Mouse (Mus musculus) stomach, postnatal 0 days (tissue): ENCODE data around the gene Dtl.

Experiments used
- CTCF ChIP-seq: IDR thresholded peaks from 2 replicates; pipeline ENCODE4 v1.5.1; 2016; ENCODE audit warnings: antibody characterized with exemption, low read depth, mild to moderate bottlenecking, moderate library complexity
- EP300 ChIP-seq: optimal IDR thresholded peaks from 2 replicates; pipeline ENCODE3; 2016; ENCODE audit warnings: antibody characterized with exemption

- TF ChIP-seq EP300: no peak
- TF ChIP-seq CTCF: no peak
Measured at GRCm38 (mm10) chr1:191612877-191613276, 37.5 kb upstream of the Dtl start.
